Mouse (Mus musculus) intestine, postnatal 0 days (tissue): ENCODE data around the gene Tecta. TPM values are rescaled to one million over a fixed set of nuclear protein-coding genes. Genes with fewer than 3 reads are reported as not detected.

Experiments
- ATAC-seq: fragments of 200-750 bp; cut with Nextera tagmentation; 2 replicates; pipeline ENCODE4 v1.8.0; 2017; ENCODE audit warnings: mild to moderate bottlenecking, moderate TSS enrichment, moderate library complexity
- H3K27ac ChIP-seq: fragments of 300-500 bp; sonication (generic); 2 replicates; pipeline ENCODE4 v1.5.1; 2014; ENCODE audit warnings: mild to moderate bottlenecking, low read depth, low read length, moderate library complexity
- H3K27me3 ChIP-seq: fragments of 300-500 bp; sonication (generic); replicated peaks from 2 replicates; pipeline ENCODE4 v1.6.1; 2014; ENCODE audit warnings: low read length, mixed read lengths; ENCODE audit not compliant: control insufficient read depth, insufficient read depth
- H3K36me3 ChIP-seq: fragments of 300-500 bp; sonication (generic); 2 replicates; pipeline ENCODE4 v1.6.1; 2014; ENCODE audit warnings: mild to moderate bottlenecking, moderate library complexity; ENCODE audit not compliant: control insufficient read depth, insufficient read depth
- H3K4me1 ChIP-seq: fragments of 300-500 bp; sonication (generic); replicated peaks from 2 replicates; pipeline ENCODE4 v1.6.1; 2014; ENCODE audit warnings: antibody characterized with exemption, low read length, mixed read lengths; ENCODE audit not compliant: control insufficient read depth, insufficient read depth
- H3K4me2 ChIP-seq: fragments of 300-500 bp; sonication (generic); replicated peaks from 2 replicates; pipeline ENCODE4 v1.6.1; 2014; ENCODE audit warnings: low read depth, mild to moderate bottlenecking, moderate library complexity
- H3K4me3 ChIP-seq: fragments of 300-500 bp; sonication (generic); 2 replicates; pipeline ENCODE4 v1.5.1; 2014; ENCODE audit warnings: low read depth, low read length
- H3K9ac ChIP-seq: fragments of 300-500 bp; sonication (generic); 2 replicates; pipeline ENCODE4 v1.6.1; 2014; ENCODE audit warnings: mild to moderate bottlenecking, low read depth, low read length
- H3K9me3 ChIP-seq: fragments of 300-500 bp; sonication (generic); 2 replicates; pipeline ENCODE4 v1.6.1; 2016; ENCODE audit warnings: mixed run types; ENCODE audit not compliant: control insufficient read depth
- CTCF ChIP-seq: sonication (generic); IDR thresholded peaks from 2 replicates; pipeline ENCODE4 v1.5.1; 2016; ENCODE audit warnings: low read depth, mild to moderate bottlenecking, control low read depth, antibody characterized with exemption, moderate library complexity
- WGBS: fragments of 180-500 bp; shearing (Covaris S2); extraction: QIAGEN DNeasy Blood & Tissue Kit; methylation state at CpG from one replicate; pipeline ENCODE4 v1.1.7; 2014; 5-methylcytosine and 5-hydroxymethylcytosine counted together
- polyA plus RNA-seq: library from polyadenylated mRNA; unstranded; fragments of >200 nt; fragmentation: Nextera tagmentation; extraction: Ambion mirVana; gene quantifications from 2 replicates; pipeline ENCODE4 v1.2.1, GENCODE M21; 2015

Tecta gene
- polyA plus RNA-seq, 1 experiment from 2014 or later = 0.04 TPM

DNA sequence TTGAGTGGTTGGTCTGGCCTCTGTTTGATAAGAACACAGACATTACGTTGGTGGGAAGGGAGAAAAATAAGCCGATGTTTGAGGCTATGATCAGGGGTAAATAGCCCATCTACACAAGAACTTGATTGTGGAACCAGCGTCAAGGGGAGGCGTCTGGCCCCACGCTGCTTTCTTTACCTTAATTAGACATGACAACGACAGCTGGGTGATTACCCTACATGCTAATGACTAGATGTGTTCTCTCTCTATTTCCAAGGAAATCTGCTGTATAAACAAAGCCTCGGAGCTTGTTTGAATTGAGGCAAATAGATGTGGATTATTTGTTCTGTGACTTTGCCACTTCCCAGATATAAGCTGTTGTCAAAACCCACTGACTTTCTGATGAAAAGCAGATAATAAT, 49.9 kb downstream of the Tecta start:
- no peak for ATAC-seq
- TF ChIP-seq CTCF = no peak
- no peaks in the 10 kb centered on the region for H3K9me3 ChIP-seq
- WGBS = 27% methylated on average over 7 of the region's 7 CpGs
- H3K27ac ChIP-seq = no peak overlapping the region
- no peaks in the 10 kb centered on the region for H3K36me3 ChIP-seq
- H3K4me1 ChIP-seq = no peaks in the 10 kb centered on the region
- no peak overlapping the region for H3K9ac ChIP-seq
- no peaks in the 10 kb centered on the region for H3K27me3 ChIP-seq
- no peak overlapping the region for H3K4me3 ChIP-seq
- H3K4me2 ChIP-seq = no peak overlapping the region

- H3K4me3 ChIP-seq = no peak overlapping the region
- no peak for ATAC-seq
- no peaks in the 10 kb centered on the region for H3K4me1 ChIP-seq
- TF ChIP-seq CTCF = no peak
- no peak overlapping the region for H3K4me2 ChIP-seq
- H3K36me3 ChIP-seq = no peaks in the 10 kb centered on the region
- no peaks in the 10 kb centered on the region for H3K27me3 ChIP-seq
- H3K9ac ChIP-seq = no peak overlapping the region
- no peaks in the 10 kb centered on the region for H3K9me3 ChIP-seq
- no peak overlapping the region for H3K27ac ChIP-seq
These were observed 53.4 kb downstream of the Tecta start for GRCm38 (mm10) chr9:42346297-42346696.

DNA sequence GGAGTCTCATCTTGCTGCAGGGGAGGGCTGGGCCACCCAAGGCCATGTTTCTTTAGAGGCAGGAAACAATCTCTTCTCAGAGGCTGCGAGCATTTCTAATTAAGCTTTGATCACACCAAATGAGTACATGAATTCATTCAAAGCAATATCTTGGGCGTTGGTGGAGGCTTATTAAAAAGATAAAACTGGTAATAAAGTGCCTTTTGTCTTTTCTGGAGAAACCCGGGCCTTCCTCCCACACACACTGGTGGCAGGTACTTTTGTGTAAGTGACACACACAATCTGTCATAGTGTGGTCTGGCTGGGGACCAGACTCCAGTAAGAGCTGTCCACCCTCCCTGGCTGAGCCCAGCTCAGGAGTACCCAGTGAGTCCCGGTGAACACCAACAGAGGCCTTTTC, 60.6 kb downstream of the Tecta start:
- no peaks in the 10 kb centered on the region for H3K9me3 ChIP-seq
- H3K4me1 ChIP-seq = no peaks in the 10 kb centered on the region
- no peak for ATAC-seq
- H3K4me3 ChIP-seq = no peak overlapping the region
- no peak overlapping the region for H3K27ac ChIP-seq
- TF ChIP-seq CTCF = no peak
- H3K27me3 ChIP-seq = no peaks in the 10 kb centered on the region
- H3K4me2 ChIP-seq = no peak overlapping the region
- no peaks in the 10 kb centered on the region for H3K36me3 ChIP-seq
- H3K9ac ChIP-seq = no peak overlapping the region
- 53% methylated on average over 4 of the region's 4 CpGs for WGBS

- no peak overlapping the region for H3K4me3 ChIP-seq
- no peak for TF ChIP-seq CTCF
- 87% methylated on average over 13 of the region's 13 CpGs for WGBS
- no peak overlapping the region for H3K9ac ChIP-seq
- H3K4me1 ChIP-seq = no peaks in the 10 kb centered on the region
- H3K4me2 ChIP-seq = no peak overlapping the region
- no peaks in the 10 kb centered on the region for H3K36me3 ChIP-seq
- no peak overlapping the region for H3K27ac ChIP-seq
- H3K9me3 ChIP-seq = no peaks in the 10 kb centered on the region
- no peaks in the 10 kb centered on the region for H3K27me3 ChIP-seq
- no peak for ATAC-seq
These were observed 62.7 kb downstream of the Tecta start for GRCm38 (mm10) chr9:42337026-42337425.

DNA sequence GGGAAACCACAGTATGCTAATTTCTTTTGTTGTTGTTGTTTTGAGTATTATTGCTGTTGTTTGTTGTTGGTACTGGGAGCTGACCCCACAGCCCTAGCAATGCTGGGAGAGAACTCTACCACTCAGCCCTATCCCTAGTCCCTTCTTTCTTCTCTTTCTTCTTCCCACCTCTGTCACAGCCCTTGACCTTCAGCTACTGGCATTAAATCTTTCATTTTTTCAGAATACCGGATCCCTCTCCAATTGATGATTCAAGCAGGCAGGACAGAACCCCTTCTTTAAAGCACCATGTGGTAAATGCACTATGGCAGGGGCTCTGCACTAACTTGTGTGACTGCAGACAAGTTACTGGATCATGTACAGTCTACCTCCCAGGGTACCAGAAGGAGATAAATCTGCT, 63.2 kb downstream of the Tecta start:
- Histone ChIP-seq H3K36me3 (no peaks in the 10 kb centered on the region), H3K27ac (no peak overlapping the region), H3K9me3 (no peaks in the 10 kb centered on the region), H3K4me1 (no peaks in the 10 kb centered on the region), H3K9ac (no peak overlapping the region), H3K4me2 (no peak overlapping the region), H3K4me3 (no peak overlapping the region), H3K27me3 (no peaks in the 10 kb centered on the region)
- no peak for TF ChIP-seq CTCF
- WGBS = 71% methylated on average over 1 of the region's 1 CpGs
- no peak for ATAC-seq

- Histone ChIP-seq H3K4me1 (no peaks in the 10 kb centered on the region), H3K4me2 (no peak overlapping the region), H3K36me3 (no peaks in the 10 kb centered on the region), H3K9ac (no peak overlapping the region), H3K27me3 (no peaks in the 10 kb centered on the region), H3K27ac (no peak overlapping the region), H3K4me3 (no peak overlapping the region), H3K9me3 (no peaks in the 10 kb centered on the region)
- ATAC-seq = no peak
- 88% methylated on average over 3 of the region's 3 CpGs for WGBS
- TF ChIP-seq CTCF = no peak
These were observed 64.8 kb downstream of the Tecta start for GRCm38 (mm10) chr9:42334885-42335284.

- ATAC-seq = no peak
- no peak for TF ChIP-seq CTCF
- no peaks in the 10 kb centered on the region for H3K4me1 ChIP-seq
- H3K9me3 ChIP-seq = no peaks in the 10 kb centered on the region
- no peaks in the 10 kb centered on the region for H3K27me3 ChIP-seq
- H3K9ac ChIP-seq = no peak overlapping the region
- no peak overlapping the region for H3K4me2 ChIP-seq
- no peak overlapping the region for H3K4me3 ChIP-seq
- H3K27ac ChIP-seq = no peak overlapping the region
- no peaks in the 10 kb centered on the region for H3K36me3 ChIP-seq
- 61% methylated on average over 12 of the region's 12 CpGs for WGBS
These were observed 67.0 kb downstream of the Tecta start for GRCm38 (mm10) chr9:42332692-42333091.
